Mouse (Mus musculus): ENCODE results near the gene Gm4836.
"Not testable (repeated sequence)": the region's sequence is repeated elsewhere in the genome, so short reads cannot be mapped to it uniquely, and the experiment has no call there.

Gene Gm4836

GRCm38 (mm10) chrX:28293532-28293931 lies at the start of gene Gm4836:
Gene Gm4836, minus strand, starts transcription at chrX:28293632.
- DNase-seq = not testable (repeated sequence)

Data from thymus, postnatal 4 days (tissue).